Mouse (Mus musculus) gastrocnemius, postnatal 10 days (tissue): ENCODE data around the gene Klk11. TPM values are rescaled to one million over a fixed set of nuclear protein-coding genes. Genes with fewer than 3 reads are reported as not detected.

Source experiments
- DNase-seq: peaks from one replicate; pipeline ENCODE4 v3.0.0; 2021; ENCODE audit warnings: mixed read lengths
- total RNA-seq, 2 experiments: library from RNA; stranded (reverse); gene quantifications; 2 replicates each; pipeline ENCODE4 v1.2.3; 2021

Klk11 gene
- total RNA-seq, 2 experiments from 2014 or later, result not detected

DNA sequence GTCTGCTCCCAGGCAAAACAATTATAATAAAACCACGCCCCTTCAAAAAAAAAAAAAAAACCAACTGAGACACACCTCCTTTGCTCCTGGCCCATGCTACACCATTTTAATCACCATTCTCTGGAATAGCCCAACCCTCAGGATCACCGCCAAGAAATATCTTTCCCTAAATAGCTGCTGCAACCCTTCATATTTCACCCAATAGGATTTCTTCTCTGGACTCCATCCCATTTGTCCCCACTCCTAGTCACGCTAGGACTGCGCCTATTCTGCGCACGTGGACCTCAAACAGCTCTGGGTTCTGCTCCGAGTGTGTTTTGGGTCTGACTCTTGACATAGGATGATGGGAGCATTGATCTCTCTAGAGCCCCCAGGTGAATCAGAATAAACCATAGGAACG lies 22.0 kb downstream of the Klk11 start:
- no peak for DNase-seq

- DNase-seq, result no peak
Observed at GRCm38 (mm10) chr7:43797333-43797769, 22.9 kb downstream of the Klk11 start, which contains the start of gene Klk8. Gene Klk8, plus strand, starts transcription at chr7:43797577.

- DNase-seq, result no peak
Observed at GRCm38 (mm10) chr7:43797844-43798462, 23.5 kb downstream of the Klk11 start.

DNA sequence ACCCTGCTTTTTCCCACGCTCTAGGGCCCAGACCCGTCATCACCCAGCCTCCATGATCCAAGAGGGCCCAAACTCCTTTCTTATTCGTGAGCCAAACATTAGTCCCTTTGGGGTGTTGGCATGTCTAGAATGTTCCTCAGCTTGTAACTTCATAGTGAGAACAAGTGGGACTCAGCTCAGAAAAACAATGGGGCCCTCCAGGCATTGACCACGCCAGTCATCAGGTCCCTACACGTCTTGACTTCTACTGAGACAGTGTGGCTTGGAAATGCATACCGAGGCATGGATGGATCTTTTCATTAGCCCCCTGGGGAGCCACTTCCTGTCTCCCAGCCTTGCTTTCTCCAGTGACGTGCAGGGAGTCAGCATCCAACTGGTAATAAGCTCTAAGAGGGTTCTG lies 25.5 kb downstream of the Klk11 start:
- DNase-seq, result no peak

- no peak for DNase-seq
Observed at GRCm38 (mm10) chr7:43810994-43811393, 36.6 kb downstream of the Klk11 start, which contains the start of gene Klk7. Gene Klk7, plus strand, starts transcription at chr7:43811294.

GRCm38 (mm10) chr7:43815211-43815610 lies 40.8 kb downstream of the Klk11 start:
- DNase-seq, result no peak

GRCm38 (mm10) chr7:43816746-43817145 lies 42.3 kb downstream of the Klk11 start:
- DNase-seq, result no peak

- DNase-seq, result no peak
Observed at GRCm38 (mm10) chr7:43821581-43821980, 47.2 kb downstream of the Klk11 start.

DNA sequence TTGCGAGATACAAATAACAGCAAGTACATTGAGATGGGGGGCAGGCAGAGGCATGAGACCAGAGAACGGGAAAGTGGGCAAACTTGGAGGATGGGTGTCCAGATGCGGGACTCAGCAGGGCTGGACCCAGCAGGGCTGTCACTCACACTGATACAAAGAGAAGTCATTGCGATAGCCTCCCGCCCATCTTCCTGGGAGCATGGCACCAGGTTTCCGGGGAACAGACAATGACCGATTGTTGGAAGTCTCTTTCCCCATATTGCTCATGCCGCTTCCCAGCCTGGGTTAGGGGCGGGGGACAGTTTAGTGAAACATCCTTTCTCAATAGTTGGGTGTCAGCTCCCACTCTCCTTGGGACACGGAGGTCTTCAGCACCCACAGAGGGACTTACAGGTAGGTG lies 49.8 kb downstream of the Klk11 start, which contains the start of gene Klk6:
Klk6 (plus strand) TSS at position 301 of the 400 bp plus-strand sequence.
- no peak for DNase-seq

DNA sequence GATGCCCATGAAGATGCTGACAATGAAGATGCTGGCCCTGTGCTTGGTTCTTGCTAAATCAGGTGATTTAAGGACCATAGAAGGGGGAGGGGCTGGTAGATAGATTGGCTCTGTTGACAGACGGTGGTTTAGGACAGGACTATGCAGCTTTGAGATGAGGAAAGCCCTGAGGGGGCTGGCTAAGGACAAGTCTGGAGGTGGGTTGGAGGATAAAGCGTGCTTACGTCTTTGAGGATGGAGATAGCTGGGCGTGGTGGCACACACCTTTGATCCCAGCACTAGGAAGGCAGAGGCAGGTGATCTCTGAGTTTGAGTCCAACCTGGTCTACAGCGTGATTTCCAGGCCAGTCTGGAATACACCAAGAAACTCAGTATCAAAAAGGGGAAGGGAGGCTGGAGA lies 51.7 kb downstream of the Klk11 start:
- no peak for DNase-seq

- DNase-seq, result no peak
Observed at GRCm38 (mm10) chr7:43827706-43828105, 53.3 kb downstream of the Klk11 start.

Other genes with a start within 250 kb of the Klk11 start
- 1 to 10 TPM; 3.1 to 3.9 TPM for gene Cd33, start 230.2 kb upstream of the Klk11 start, total RNA-seq
- gene Zfp658, start 212.3 kb upstream of the Klk11 start, total RNA-seq, result 1 to 10 TPM; 1.2 to 1.4 TPM
- 1 to 10 TPM; 6.1 to 7.3 TPM for gene Zfp719, start 195.0 kb upstream of the Klk11 start, total RNA-seq
- gene Zfp819, start 167.4 kb upstream of the Klk11 start, total RNA-seq, result not detected
- not detected for gene Ceacam18, start 139.9 kb upstream of the Klk11 start, total RNA-seq
- gene Siglece, start 114.4 kb upstream of the Klk11 start, total RNA-seq, result under 1 TPM; 0.45 to 0.59 TPM
- 1 to 10 TPM; 3.2 to 3.8 TPM for gene Ctu1, start 102.6 kb upstream of the Klk11 start, total RNA-seq
- not detected for gene Klk14, start 84.2 kb upstream of the Klk11 start, total RNA-seq
- gene Klk13, start 62.0 kb upstream of the Klk11 start, total RNA-seq, result not detected
- gene Klk12, start 5.7 kb upstream of the Klk11 start, total RNA-seq, result not detected
- under 1 TPM; 0.28 to 0.32 TPM for gene Klk10, start 6.4 kb downstream of the Klk11 start, total RNA-seq
- not detected for gene Klk9, start 17.3 kb downstream of the Klk11 start, total RNA-seq
- gene Klk8, start 23.0 kb downstream of the Klk11 start, total RNA-seq, result 1 to 10 TPM; 2.0 to 2.2 TPM
- not detected for gene Klk7, start 36.7 kb downstream of the Klk11 start, total RNA-seq
- gene Klk6, start 49.9 kb downstream of the Klk11 start, total RNA-seq, result not detected
- not detected for gene Klk5, start 67.4 kb downstream of the Klk11 start, total RNA-seq
- gene Klk4, start 106.6 kb downstream of the Klk11 start, total RNA-seq, result not detected
- not detected for gene Klk15, start 159.1 kb downstream of the Klk11 start, total RNA-seq
- not detected for gene Klk1b8, start 176.1 kb downstream of the Klk11 start, total RNA-seq
- not detected for gene Klk1b1, start 192.1 kb downstream of the Klk11 start, total RNA-seq
- gene Klk1b9, start 201.5 kb downstream of the Klk11 start, total RNA-seq, result not detected
- gene Klk1b11, start 221.3 kb downstream of the Klk11 start, total RNA-seq, result not detected
- under 1 TPM in 1 of 2 experiments, not detected in 1; 0.23 TPM for gene Klk1b26, start 237.6 kb downstream of the Klk11 start, total RNA-seq